Mouse (Mus musculus): ENCODE measurements around the gene Hk2. TPM values are rescaled to one million over a fixed set of nuclear protein-coding genes. Genes with fewer than 3 reads are reported as not detected.

Gene Hk2
- polyA plus RNA-seq (2015; fragmentation: Nextera tagmentation; extraction: Ambion mirVana) = 4.0 and 4.5 TPM in 2 replicates

DNA sequence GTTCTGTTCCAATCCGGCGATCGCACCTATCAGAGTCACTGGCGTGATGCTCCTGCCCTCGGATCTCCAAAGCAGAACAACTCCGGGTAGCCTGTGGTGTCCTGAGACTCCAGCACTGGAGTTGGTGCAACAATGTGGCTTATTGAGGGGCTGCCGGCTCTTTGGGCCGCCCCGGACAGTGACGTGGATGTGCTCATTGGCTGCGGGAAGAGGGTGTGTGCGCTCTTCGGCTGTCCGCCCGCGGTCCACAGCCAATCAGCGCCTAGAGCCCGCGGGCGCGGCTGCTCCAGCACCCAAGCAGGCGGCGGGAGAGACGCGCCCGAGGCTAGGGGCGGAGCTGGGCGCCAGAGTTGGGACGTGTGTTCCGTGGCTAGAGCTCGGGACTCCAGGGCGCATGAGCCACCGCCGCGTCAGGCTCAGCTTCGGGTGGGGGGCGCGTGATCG lies at the start of gene Hk2:
Gene Hk2 (minus strand): TSS at position 134 of the 444 bp plus-strand sequence.
- peak within 1 kb of the TSS; percentile 32 for H3K27ac ChIP-seq

DNA sequence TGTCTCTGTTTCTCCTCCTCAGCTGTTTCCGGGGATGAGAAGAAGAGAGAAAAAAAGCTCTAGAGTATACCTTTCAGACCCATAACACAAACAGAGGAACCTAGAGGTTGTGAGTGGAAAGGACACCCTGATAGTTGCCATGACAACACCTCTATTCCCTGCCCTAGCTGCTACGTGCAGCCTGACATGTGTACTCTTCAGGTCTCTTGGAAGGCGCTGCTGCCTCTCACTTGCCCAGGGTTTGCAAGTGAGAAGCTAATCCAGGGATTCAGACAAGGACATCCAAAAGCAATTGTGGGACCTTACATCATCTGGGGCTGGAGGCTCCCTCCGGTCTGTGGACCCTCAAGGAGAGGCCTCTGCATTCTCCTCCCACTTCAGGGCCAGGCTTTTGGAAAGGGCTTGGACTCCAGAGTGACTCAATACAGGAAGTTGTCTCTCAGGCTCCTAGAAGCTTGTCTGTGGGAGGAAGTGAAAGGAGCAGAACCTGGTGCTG lies 47.6 kb upstream of the Hk2 start:
- Histone ChIP-seq H3K9me3 (replicated peaks; ENCODE audit: low read length) (no peaks in the 10 kb centered on the region), H3K4me2 (ENCODE audit: low read length) (no peak overlapping the region), H3K27ac (no peak overlapping the region), H3K4me3 (replicated peaks; ENCODE audit: low read depth, low read length) (no peak overlapping the region), H3K27me3 (ENCODE audit: insufficient read depth, low read length) (no peaks in the 10 kb centered on the region), H3K4me1 (replicated peaks; ENCODE audit: insufficient read depth, low read length) (0 out of 2 replicates have a peak, but pooled peaks cover 5% of the 10 kb centered on the region), H3K9ac (ENCODE audit: low read depth, low read length) (no peak overlapping the region), H3K36me3 (ENCODE audit: insufficient read depth, low read length) (no peaks in the 10 kb centered on the region)
- WGBS = 41% methylated on average over 4 of the region's 4 CpGs
- ATAC-seq (replicated peaks; ENCODE audit: low FRiP score, low read depth) (no peak), DNase-seq (ENCODE audit: low spot score) (peak; percentile 28)
- TF ChIP-seq CTCF (IDR thresholded peaks at IDR 0.05; ENCODE audit: low read depth) = no peak

More for the DNA sequence above, at the start of gene Hk2:
- TF ChIP-seq CTCF (IDR thresholded peaks at IDR 0.05; ENCODE audit: low read depth) = no peak
- 0% methylated on average over 39 of the region's 39 CpGs for WGBS
- peak; percentile 97 for DNase-seq (ENCODE audit: low spot score)
- H3K9ac ChIP-seq (ENCODE audit: low read depth, low read length) = peak within 1 kb of the TSS; percentile 43
- peak; percentile 97 for ATAC-seq (replicated peaks; ENCODE audit: low FRiP score, low read depth)
- H3K4me2 ChIP-seq (ENCODE audit: low read length) = peak within 1 kb of the TSS; percentile 84
- H3K4me1 ChIP-seq (replicated peaks; ENCODE audit: insufficient read depth, low read length) = peaks cover 15% of the 10 kb centered on the region; the same call in 1 of the 2 replicates
- H3K36me3 ChIP-seq (ENCODE audit: insufficient read depth, low read length) = no peaks in the 10 kb centered on the region
- no peaks in the 10 kb centered on the region for H3K27me3 ChIP-seq (ENCODE audit: insufficient read depth, low read length)
- no peaks in the 10 kb centered on the region for H3K9me3 ChIP-seq (replicated peaks; ENCODE audit: low read length)
- H3K4me3 ChIP-seq (replicated peaks; ENCODE audit: low read depth, low read length) = peak within 1 kb of the TSS; percentile 51

DNA sequence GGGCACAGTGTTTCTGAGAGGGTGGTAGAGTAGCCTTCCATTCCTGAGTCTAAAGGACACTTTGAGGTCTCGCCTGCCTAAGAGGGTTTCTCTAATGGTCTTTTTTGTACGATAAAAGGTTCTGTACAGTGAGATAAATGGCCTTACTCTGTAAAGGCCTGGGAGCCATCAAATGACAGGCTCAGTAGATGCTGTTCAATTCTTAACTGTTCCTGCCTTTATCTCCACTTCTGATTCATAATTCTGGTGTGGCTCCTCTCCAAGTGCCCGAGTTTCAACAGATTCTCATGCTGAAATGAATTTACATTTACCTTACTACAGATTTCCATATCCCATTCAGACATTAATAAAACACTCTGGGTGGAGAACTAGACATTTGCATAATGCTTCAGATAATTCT lies 46.5 kb upstream of the Hk2 start:
- no peak overlapping the region for H3K27ac ChIP-seq
- H3K9ac ChIP-seq (ENCODE audit: low read depth, low read length) = no peak overlapping the region
- H3K9me3 ChIP-seq (replicated peaks; ENCODE audit: low read length) = no peaks in the 10 kb centered on the region
- H3K4me3 ChIP-seq (replicated peaks; ENCODE audit: low read depth, low read length) = no peak overlapping the region
- 77% methylated on average over 3 of the region's 3 CpGs for WGBS
- no peak overlapping the region for H3K4me2 ChIP-seq (ENCODE audit: low read length)
- H3K4me1 ChIP-seq (replicated peaks; ENCODE audit: insufficient read depth, low read length) = 0 out of 2 replicates have a peak, but pooled peaks cover 5% of the 10 kb centered on the region
- H3K36me3 ChIP-seq (ENCODE audit: insufficient read depth, low read length) = no peaks in the 10 kb centered on the region
- ATAC-seq (replicated peaks; ENCODE audit: low FRiP score, low read depth) (no peak), DNase-seq (ENCODE audit: low spot score) (no peak)
- H3K27me3 ChIP-seq (ENCODE audit: insufficient read depth, low read length) = no peaks in the 10 kb centered on the region
- no peak for TF ChIP-seq CTCF (IDR thresholded peaks at IDR 0.05; ENCODE audit: low read depth)

DNA sequence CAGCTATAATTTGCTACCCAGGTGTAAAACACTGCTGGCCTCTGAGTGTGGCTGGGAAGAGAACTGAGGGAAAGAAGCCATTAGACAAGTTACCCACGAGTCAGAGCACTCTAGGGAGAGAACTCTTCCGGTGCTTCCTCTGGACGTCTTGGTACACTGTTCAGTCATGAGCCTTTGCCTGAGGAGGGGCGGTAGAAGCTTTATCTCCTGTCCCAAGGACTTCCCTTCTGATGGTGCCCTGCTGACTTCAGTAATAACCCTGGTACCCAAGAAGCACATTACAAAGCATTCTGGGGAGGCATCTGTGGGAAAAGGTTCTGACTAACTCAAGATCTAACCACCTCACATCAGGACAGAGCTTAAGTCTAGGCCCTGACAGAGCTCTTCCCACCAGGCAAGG lies 40.6 kb upstream of the Hk2 start:
- Histone ChIP-seq H3K4me2 (ENCODE audit: low read length) (no peak overlapping the region), H3K4me3 (replicated peaks; ENCODE audit: low read depth, low read length) (no peak overlapping the region), H3K27ac (no peak overlapping the region), H3K36me3 (ENCODE audit: insufficient read depth, low read length) (no peaks in the 10 kb centered on the region), H3K4me1 (replicated peaks; ENCODE audit: insufficient read depth, low read length) (no peaks in the 10 kb centered on the region), H3K9me3 (replicated peaks; ENCODE audit: low read length) (no peaks in the 10 kb centered on the region), H3K9ac (ENCODE audit: low read depth, low read length) (no peak overlapping the region), H3K27me3 (ENCODE audit: insufficient read depth, low read length) (no peaks in the 10 kb centered on the region)
- 68% methylated on average over 4 of the region's 4 CpGs for WGBS
- TF ChIP-seq CTCF (IDR thresholded peaks at IDR 0.05; ENCODE audit: low read depth) = no peak
- no peak for DNase-seq (ENCODE audit: low spot score)
- no peak for ATAC-seq (replicated peaks; ENCODE audit: low FRiP score, low read depth)

DNA sequence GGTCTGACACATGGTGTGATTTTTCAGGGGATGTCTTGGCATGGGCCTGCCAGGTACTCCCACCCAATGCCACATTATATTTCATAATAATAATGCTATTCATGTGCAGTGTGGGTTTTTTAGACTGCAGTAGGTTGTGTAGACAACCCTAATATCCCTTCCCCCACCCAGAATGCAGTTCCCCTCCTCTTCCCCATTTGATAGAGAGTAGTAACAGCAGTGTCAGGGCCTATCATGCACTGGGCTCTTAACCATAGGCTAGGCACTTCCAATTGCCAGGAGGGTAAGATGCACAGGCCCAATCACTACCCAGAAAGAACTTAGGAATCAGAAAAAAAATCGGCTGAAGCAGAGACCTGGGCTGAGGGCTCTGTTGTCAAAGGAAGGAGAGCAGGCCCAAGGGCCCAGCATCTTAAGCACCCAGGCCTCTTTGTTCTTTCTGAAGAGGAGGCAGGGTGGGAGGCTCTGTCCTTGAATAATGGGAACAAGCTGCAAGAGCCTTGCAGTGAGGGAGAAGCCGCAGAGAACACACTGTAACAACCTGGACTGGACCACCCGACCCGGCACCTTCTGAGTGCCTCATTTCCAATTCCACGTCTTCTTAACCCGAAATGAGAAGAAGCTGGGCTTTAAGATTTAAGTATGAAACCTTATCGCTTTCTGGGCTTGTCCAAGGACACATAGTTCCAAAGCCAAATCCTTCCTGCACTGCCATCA lies 33.9 kb upstream of the Hk2 start:
- ATAC-seq (replicated peaks; ENCODE audit: low FRiP score, low read depth) = no peak
- 92% methylated on average over 7 of the region's 7 CpGs for WGBS
- no peaks in the 10 kb centered on the region for H3K27me3 ChIP-seq (ENCODE audit: insufficient read depth, low read length)
- no peak for TF ChIP-seq CTCF (IDR thresholded peaks at IDR 0.05; ENCODE audit: low read depth)
- no peak for DNase-seq (ENCODE audit: low spot score)
- no peak overlapping the region for H3K4me2 ChIP-seq (ENCODE audit: low read length)
- H3K4me1 ChIP-seq (replicated peaks; ENCODE audit: insufficient read depth, low read length) = no peaks in the 10 kb centered on the region
- H3K27ac ChIP-seq = no peak overlapping the region
- H3K36me3 ChIP-seq (ENCODE audit: insufficient read depth, low read length) = no peaks in the 10 kb centered on the region
- H3K4me3 ChIP-seq (replicated peaks; ENCODE audit: low read depth, low read length) = no peak overlapping the region
- no peak overlapping the region for H3K9ac ChIP-seq (ENCODE audit: low read depth, low read length)
- H3K9me3 ChIP-seq (replicated peaks; ENCODE audit: low read length) = no peaks in the 10 kb centered on the region

DNA sequence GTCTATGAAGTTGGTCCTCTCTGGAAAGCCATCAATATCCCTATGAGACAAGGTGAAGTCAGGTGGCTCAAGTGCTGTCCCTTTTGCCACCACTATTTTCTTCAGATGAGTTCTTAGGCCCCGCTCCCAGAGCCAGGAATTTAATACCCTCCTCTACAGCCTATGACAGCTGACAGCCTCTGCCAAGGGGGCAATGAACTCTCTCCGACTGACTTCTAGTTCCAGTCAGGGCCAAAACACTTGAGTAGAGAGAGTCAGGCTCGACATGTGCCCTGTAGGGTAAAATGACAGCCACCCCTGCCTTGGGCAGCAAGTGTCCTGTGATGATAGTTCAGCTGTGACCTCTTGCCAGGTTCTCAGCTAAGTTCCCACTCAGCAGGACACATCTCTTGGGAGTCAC lies 32.7 kb upstream of the Hk2 start:
- Histone ChIP-seq H3K4me1 (replicated peaks; ENCODE audit: insufficient read depth, low read length) (no peaks in the 10 kb centered on the region), H3K27me3 (ENCODE audit: insufficient read depth, low read length) (no peaks in the 10 kb centered on the region), H3K9ac (ENCODE audit: low read depth, low read length) (no peak overlapping the region), H3K9me3 (replicated peaks; ENCODE audit: low read length) (no peaks in the 10 kb centered on the region), H3K4me2 (ENCODE audit: low read length) (no peak overlapping the region), H3K36me3 (ENCODE audit: insufficient read depth, low read length) (no peaks in the 10 kb centered on the region), H3K4me3 (replicated peaks; ENCODE audit: low read depth, low read length) (no peak overlapping the region), H3K27ac (no peak overlapping the region)
- ATAC-seq (replicated peaks; ENCODE audit: low FRiP score, low read depth) (no peak), DNase-seq (ENCODE audit: low spot score) (no peak)
- TF ChIP-seq CTCF (IDR thresholded peaks at IDR 0.05; ENCODE audit: low read depth) = no peak
- 42% methylated on average over 3 of the region's 3 CpGs for WGBS

All from kidney, postnatal 0 days (tissue).